Mouse (Mus musculus) liver, postnatal 0 days (tissue): Measurements from ENCODE around the gene Epb41l2.

ENCODE experiments used
- CTCF ChIP-seq: sonication (generic); IDR thresholded peaks from 2 replicates; pipeline ENCODE4 v1.5.1; 2016; ENCODE audit warnings: antibody characterized with exemption, low read depth
- EP300 ChIP-seq: IDR thresholded peaks from 2 replicates; pipeline ENCODE4 v1.6.1; 2016; ENCODE audit warnings: antibody characterized with exemption, low read depth, mild to moderate bottlenecking

DNA sequence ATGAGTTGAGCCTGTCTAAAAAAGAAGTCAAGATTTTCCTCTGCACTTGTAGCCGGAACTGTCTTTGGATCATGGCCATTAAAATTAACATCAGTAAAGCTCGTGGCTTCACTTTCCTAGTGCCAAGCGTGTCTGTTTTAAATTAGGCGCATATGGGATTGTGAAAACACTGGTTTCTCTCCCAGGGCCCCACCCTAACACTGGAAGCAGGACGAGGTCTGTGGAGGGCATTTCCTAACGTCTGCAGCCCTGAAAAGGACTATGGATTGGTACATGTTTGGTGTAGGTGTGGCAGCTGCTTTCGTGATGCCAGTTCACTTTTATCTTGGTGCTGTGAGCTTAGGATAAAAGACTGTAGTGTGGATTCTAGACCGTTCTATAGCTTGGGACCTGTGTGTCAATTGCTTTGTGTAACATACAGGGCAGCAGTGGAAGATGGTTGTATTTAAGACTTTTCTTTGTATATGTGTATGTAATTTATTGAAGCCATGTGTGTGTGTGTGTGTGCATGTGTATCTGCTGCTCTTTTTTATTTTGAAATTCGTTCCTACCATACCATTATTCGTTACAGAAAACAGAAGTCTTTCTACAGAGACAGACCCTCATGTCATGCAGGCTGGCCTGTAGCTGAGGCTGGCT, 13.0 kb downstream of the Epb41l2 start:
- no peak for TF ChIP-seq CTCF
- no peak for TF ChIP-seq EP300
